34 mouse cellular contexts compared by ENCODE assay signal in the genomic region with DNA sequence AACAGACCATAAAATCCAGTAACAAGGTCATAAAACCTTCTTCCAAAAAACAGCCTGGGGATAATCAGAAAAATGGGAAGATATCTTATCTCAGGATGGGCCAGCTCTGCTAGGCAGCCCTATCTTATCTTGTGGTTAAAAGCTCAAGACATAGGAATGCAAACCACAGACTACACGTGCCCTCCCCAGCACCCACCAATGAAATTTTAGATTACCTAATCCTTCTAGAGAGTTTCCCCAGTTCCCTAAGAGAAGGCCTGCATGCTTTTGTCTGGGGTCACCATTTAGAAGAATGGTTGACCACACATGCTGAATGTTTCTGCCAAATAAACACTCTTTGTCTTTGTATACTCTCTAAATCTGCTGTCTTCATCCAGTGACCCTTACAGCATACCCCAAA. TPM values are rescaled to one million over a fixed set of nuclear protein-coding genes. Genes with fewer than 3 reads are reported as not detected.
DNase-seq lines count a peak whose midpoint lies in the region; ATAC-seq lines count a peak whose summit lies in the region.
"Had no signal": no experiment of that assay in that cellular context is flagged by ENCODE, and none has a peak within 500 bp of the region (broad histone marks: within the 10 kb centered on the region; RNA-seq: fewer than 3 reads in every experiment).

No protein-coding gene starts in this region.

- WGBS in forebrain, embryonic 11.5 days, result 19% methylated on average over 1 of the region's 1 CpGs
- WGBS in forebrain, embryonic 10.5 days, result 40% methylated on average over 1 of the region's 1 CpGs

- ATAC-seq in forebrain, embryonic 11.5 days (replicated peaks; ENCODE audit: low FRiP score), result peak; percentile 55
- ATAC-seq: forebrain, embryonic 16.5 days; intestine, postnatal 0 days had no signal

- H3K9ac ChIP-seq in forebrain, embryonic 11.5 days (ENCODE audit: low read length), result no peak overlapping the region
- H3K9ac ChIP-seq: embryonic facial prominence, embryonic 13.5 days; hindbrain, embryonic 12.5 days; hindbrain, embryonic 15.5 days had no signal

- H3K27me3 ChIP-seq in forebrain, embryonic 11.5 days (ENCODE audit: control insufficient read depth, insufficient read depth, low read length), result no peaks in the 10 kb centered on the region
- peaks cover 23% of the 10 kb centered on the region; the same call in 1 of the 2 replicates for H3K27me3 ChIP-seq in forebrain, embryonic 10.5 days (ENCODE audit: poor library complexity, severe bottlenecking)
- H3K27me3 ChIP-seq: CH12.LX; embryonic facial prominence, embryonic 13.5 days; hindbrain, embryonic 12.5 days; hindbrain, embryonic 15.5 days had no signal

- no peaks in the 10 kb centered on the region for H3K36me3 ChIP-seq in forebrain, embryonic 11.5 days (ENCODE audit: control insufficient read depth, insufficient read depth, low read length)
- no peaks in the 10 kb centered on the region for H3K36me3 ChIP-seq in forebrain, embryonic 10.5 days (replicated peaks)
- H3K36me3 ChIP-seq: embryonic facial prominence, embryonic 10.5 days; embryonic facial prominence, embryonic 13.5 days; G1E; hindbrain, embryonic 12.5 days; hindbrain, embryonic 15.5 days had no signal

- H3K27ac ChIP-seq in forebrain, embryonic 11.5 days (ENCODE audit: low read depth, low read length), result no peak overlapping the region
- no peak overlapping the region for H3K27ac ChIP-seq in forebrain, embryonic 10.5 days
- H3K27ac ChIP-seq: embryonic facial prominence, embryonic 10.5 days; embryonic facial prominence, embryonic 13.5 days; hindbrain, embryonic 12.5 days; hindbrain, embryonic 15.5 days had no signal

- no peaks in the 10 kb centered on the region for H3K4me1 ChIP-seq in forebrain, embryonic 11.5 days (replicated peaks; ENCODE audit: control insufficient read depth, insufficient read depth, low read length)
- H3K4me1 ChIP-seq in forebrain, embryonic 10.5 days, result peaks cover 14% of the 10 kb centered on the region
- H3K4me1 ChIP-seq: embryonic facial prominence, embryonic 10.5 days; embryonic facial prominence, embryonic 13.5 days; hindbrain, embryonic 12.5 days; hindbrain, embryonic 15.5 days had no signal

- no peak for DNase-seq in forebrain, embryonic 11.5 days (ENCODE audit: low spot score)
- no peak for DNase-seq in forebrain, embryonic 10.5 days (ENCODE audit: extremely low spot score, low spot score)
- peak; percentile 3 for DNase-seq in retina, postnatal 1 day
- DNase-seq in retina, embryonic 14.5 days (ENCODE audit: low spot score), result no peak
- DNase-seq in Muller cell, postnatal 12 days (ENCODE audit: inconsistent ontology term), result peak; percentile 91
- no peak for DNase-seq in layer of hippocampus, adult 8-10 months (ENCODE audit: low spot score in 2 of 2)
- DNase-seq: adrenal gland, adult 2 months; adrenal gland, postnatal 14 days; cerebellum, adult 11 months; cerebellum, adult 2 months; cerebellum, adult 9-11 months; cerebellum, postnatal 25 days; gastrocnemius, postnatal 10 days; gastrocnemius, postnatal 36 days had no signal

- no peak overlapping the region for H3K4me2 ChIP-seq in forebrain, embryonic 11.5 days (ENCODE audit: low read depth, low read length, severe bottlenecking)
- H3K4me2 ChIP-seq: embryonic facial prominence, embryonic 13.5 days; heart, embryonic 11.5 days; hindbrain, embryonic 12.5 days; hindbrain, embryonic 15.5 days had no signal

- H3K9me3 ChIP-seq in forebrain, embryonic 11.5 days (ENCODE audit: control insufficient read depth, low read length), result no peaks in the 10 kb centered on the region
- H3K9me3 ChIP-seq in forebrain, embryonic 10.5 days, result no peaks in the 10 kb centered on the region
- H3K9me3 ChIP-seq: embryonic facial prominence, embryonic 10.5 days; embryonic facial prominence, embryonic 13.5 days; G1E; hindbrain, embryonic 12.5 days; hindbrain, embryonic 15.5 days had no signal

- H3K4me3 ChIP-seq in forebrain, embryonic 11.5 days (ENCODE audit: low read depth, low read length), result no peak overlapping the region
- no peak overlapping the region for H3K4me3 ChIP-seq in forebrain, embryonic 10.5 days
- H3K4me3 ChIP-seq: embryonic facial prominence, embryonic 10.5 days; embryonic facial prominence, embryonic 13.5 days; erythroblast, embryonic 14.5 days; hindbrain, embryonic 12.5 days; hindbrain, embryonic 15.5 days had no signal

RNA-seq across cellular contexts. Expression of a gene that starts 8.3 kb away (rescaled TPM):
- polyA plus RNA-seq in forebrain, embryonic 11.5 days (2014; fragmentation: Nextera tagmentation; extraction: Ambion mirVana), result not detected in 2 replicates
- polyA plus RNA-seq in forebrain, embryonic 10.5 days (2016; fragmentation: Nextera tagmentation; extraction: Ambion mirVana), result not detected in 2 replicates
- total RNA-seq in layer of hippocampus, adult 8-10 months (2022), result not detected
- total RNA-seq: adrenal gland, adult 2 months; adrenal gland, postnatal 14 days; adrenal gland, postnatal 4 days; CH12.LX; common myeloid progenitor, adult 5-6 weeks; gastrocnemius, adult 18-20 months; gastrocnemius, postnatal 10 days; gastrocnemius, postnatal 36 days; granulocyte monocyte progenitor cell, adult 5-6 weeks; heart, adult 8-10 months; heart, postnatal 25 days; hematopoietic stem cell, adult 5-6 weeks had no signal
- polyA plus RNA-seq: adrenal gland, adult 2 months; cerebellum, adult 2 months; embryonic facial prominence, embryonic 10.5 days; embryonic facial prominence, embryonic 13.5 days; forebrain, embryonic 16.5 days; G1E; heart, embryonic 11.5 days; heart, embryonic 14.5 days; heart, postnatal 0 days; hindbrain, embryonic 12.5 days; hindbrain, embryonic 15.5 days; intestine, embryonic 14.5 days; intestine, postnatal 0 days had no signal

RNA-seq across cellular contexts. Expression of a gene that starts 10.1 kb away (rescaled TPM):
- not detected in 2 replicates for polyA plus RNA-seq in forebrain, embryonic 11.5 days (2014; fragmentation: Nextera tagmentation; extraction: Ambion mirVana)
- polyA plus RNA-seq in forebrain, embryonic 10.5 days (2016; fragmentation: Nextera tagmentation; extraction: Ambion mirVana), result not detected in 2 replicates
- total RNA-seq in layer of hippocampus, adult 8-10 months (2022), result not detected
- total RNA-seq: adrenal gland, adult 2 months; adrenal gland, postnatal 14 days; adrenal gland, postnatal 4 days; CH12.LX; common myeloid progenitor, adult 5-6 weeks; gastrocnemius, adult 18-20 months; gastrocnemius, postnatal 10 days; gastrocnemius, postnatal 36 days; granulocyte monocyte progenitor cell, adult 5-6 weeks; heart, adult 8-10 months; heart, postnatal 25 days; hematopoietic stem cell, adult 5-6 weeks had no signal
- polyA plus RNA-seq: adrenal gland, adult 2 months; cerebellum, adult 2 months; embryonic facial prominence, embryonic 10.5 days; embryonic facial prominence, embryonic 13.5 days; erythroblast, embryonic 14.5 days; forebrain, embryonic 16.5 days; G1E; heart, embryonic 11.5 days; heart, embryonic 14.5 days; heart, postnatal 0 days; hindbrain, embryonic 12.5 days; hindbrain, embryonic 15.5 days; intestine, embryonic 14.5 days; intestine, postnatal 0 days had no signal

RNA-seq across cellular contexts. Expression of a gene that starts 20.8 kb away (rescaled TPM):
- not detected in 2 replicates for polyA plus RNA-seq in forebrain, embryonic 11.5 days (2014; fragmentation: Nextera tagmentation; extraction: Ambion mirVana)
- polyA plus RNA-seq in forebrain, embryonic 10.5 days (2016; fragmentation: Nextera tagmentation; extraction: Ambion mirVana), result not detected in 2 replicates
- under 1 TPM in 1 of 4 experiments, not detected in 3; 0.43 TPM for total RNA-seq in layer of hippocampus, adult 8-10 months (2022)
- total RNA-seq: adrenal gland, adult 2 months; adrenal gland, postnatal 14 days; adrenal gland, postnatal 4 days; CH12.LX; common myeloid progenitor, adult 5-6 weeks; gastrocnemius, adult 18-20 months; gastrocnemius, postnatal 10 days; gastrocnemius, postnatal 36 days; granulocyte monocyte progenitor cell, adult 5-6 weeks; heart, adult 8-10 months; heart, postnatal 25 days; hematopoietic stem cell, adult 5-6 weeks had no signal
- polyA plus RNA-seq: adrenal gland, adult 2 months; cerebellum, adult 2 months; embryonic facial prominence, embryonic 10.5 days; embryonic facial prominence, embryonic 13.5 days; erythroblast, embryonic 14.5 days; forebrain, embryonic 16.5 days; G1E; heart, embryonic 11.5 days; heart, embryonic 14.5 days; heart, postnatal 0 days; hindbrain, embryonic 12.5 days; hindbrain, embryonic 15.5 days; intestine, embryonic 14.5 days; intestine, postnatal 0 days had no signal

RNA-seq across cellular contexts. Expression of a gene that starts 48.5 kb away (rescaled TPM):
- polyA plus RNA-seq in forebrain, embryonic 11.5 days (2014; fragmentation: Nextera tagmentation; extraction: Ambion mirVana), result not detected in 2 replicates
- polyA plus RNA-seq in forebrain, embryonic 10.5 days (2016; fragmentation: Nextera tagmentation; extraction: Ambion mirVana), result not detected in 2 replicates
- not detected for total RNA-seq in layer of hippocampus, adult 8-10 months (2022)
- total RNA-seq: adrenal gland, adult 2 months; adrenal gland, postnatal 14 days; adrenal gland, postnatal 4 days; CH12.LX; common myeloid progenitor, adult 5-6 weeks; G1E; gastrocnemius, adult 18-20 months; gastrocnemius, postnatal 10 days; gastrocnemius, postnatal 36 days; granulocyte monocyte progenitor cell, adult 5-6 weeks; heart, adult 8-10 months; heart, postnatal 25 days; hematopoietic stem cell, adult 5-6 weeks had no signal
- polyA plus RNA-seq: adrenal gland, adult 2 months; cerebellum, adult 2 months; embryonic facial prominence, embryonic 10.5 days; embryonic facial prominence, embryonic 13.5 days; erythroblast, embryonic 14.5 days; forebrain, embryonic 16.5 days; G1E; heart, embryonic 11.5 days; heart, embryonic 14.5 days; heart, postnatal 0 days; hindbrain, embryonic 12.5 days; hindbrain, embryonic 15.5 days; intestine, embryonic 14.5 days; intestine, postnatal 0 days had no signal

Comparison
In these comparisons a context has a peak if more than half of its experiments do, and no peak if none do; other contexts are left out.
1. DNase-seq: peak in retina, postnatal 1 day (single experiment) and Muller cell, postnatal 12 days (single experiment); none in forebrain, embryonic 11.5 days (single experiment), forebrain, embryonic 10.5 days (single experiment), retina, embryonic 14.5 days (single experiment) and layer of hippocampus, adult 8-10 months (0 of 2).